Mouse (Mus musculus) layer of hippocampus, postnatal 25 days (tissue): ENCODE results near the gene Olfr1359. TPM values are rescaled to one million over a fixed set of nuclear protein-coding genes. Genes with fewer than 3 reads are reported as not detected.

Source experiments
- DNase-seq, 2 experiments: peaks; one replicate each; pipeline ENCODE4 v3.0.0; 2022; ENCODE audit warnings: mixed read lengths in 2 of 2, low spot score in 1 of 2; ENCODE audit errors: extremely low spot score in 1 of 2
- total RNA-seq, 2 experiments: library from RNA; stranded (reverse); gene quantifications; 2 replicates each; pipeline ENCODE4 v1.2.3; 2021

Gene Olfr1359
- total RNA-seq, 2 experiments from 2014 or later = not detected

- no peak for DNase-seq
These were observed 25.3 kb downstream of the Olfr1359 start for GRCm38 (mm10) chr13:21722993-21723836.

GRCm38 (mm10) chr13:21727948-21728572 is 30.1 kb downstream of the Olfr1359 start:
- no peak for DNase-seq

DNA sequence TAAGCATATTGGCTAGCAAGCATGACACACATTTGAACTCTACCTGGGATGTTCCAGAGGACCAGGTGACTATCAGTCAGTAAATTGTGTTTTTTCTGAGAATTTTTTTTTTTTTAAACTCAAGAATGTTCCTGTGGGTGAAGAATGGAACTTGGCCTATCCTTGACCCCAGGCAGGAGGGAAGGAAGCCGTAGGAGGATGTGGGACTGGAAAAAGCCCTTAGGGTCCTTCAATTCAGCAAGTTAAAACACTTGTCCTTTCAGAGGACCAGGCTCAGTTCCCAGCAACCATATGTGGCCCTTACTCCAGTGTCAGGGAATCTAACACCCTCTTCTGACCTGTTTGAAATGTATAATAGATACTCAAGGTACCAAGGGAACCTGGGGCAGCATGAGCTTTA is 31.6 kb downstream of the Olfr1359 start:
- DNase-seq = no peak

DNA sequence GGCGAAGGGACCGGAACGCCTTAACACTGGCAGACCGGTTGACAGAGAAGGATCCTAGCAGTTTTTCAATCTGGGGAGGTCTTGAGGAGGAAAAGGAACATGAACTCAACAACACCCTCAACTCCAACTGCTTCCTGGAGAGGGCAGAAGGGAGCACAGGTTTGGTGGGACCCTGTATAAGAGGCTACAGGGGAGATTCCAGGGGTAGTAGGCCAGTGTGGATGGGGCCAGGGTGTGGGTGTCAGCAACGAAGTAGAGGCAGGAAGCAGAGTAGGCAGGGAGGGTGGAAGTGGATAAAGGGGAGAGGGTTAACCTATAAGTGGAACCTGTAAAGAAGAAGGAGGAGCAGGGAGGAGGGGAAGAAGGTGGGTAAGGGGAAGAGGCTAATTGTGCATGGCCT is 35.6 kb downstream of the Olfr1359 start:
- no peak for DNase-seq

DNA sequence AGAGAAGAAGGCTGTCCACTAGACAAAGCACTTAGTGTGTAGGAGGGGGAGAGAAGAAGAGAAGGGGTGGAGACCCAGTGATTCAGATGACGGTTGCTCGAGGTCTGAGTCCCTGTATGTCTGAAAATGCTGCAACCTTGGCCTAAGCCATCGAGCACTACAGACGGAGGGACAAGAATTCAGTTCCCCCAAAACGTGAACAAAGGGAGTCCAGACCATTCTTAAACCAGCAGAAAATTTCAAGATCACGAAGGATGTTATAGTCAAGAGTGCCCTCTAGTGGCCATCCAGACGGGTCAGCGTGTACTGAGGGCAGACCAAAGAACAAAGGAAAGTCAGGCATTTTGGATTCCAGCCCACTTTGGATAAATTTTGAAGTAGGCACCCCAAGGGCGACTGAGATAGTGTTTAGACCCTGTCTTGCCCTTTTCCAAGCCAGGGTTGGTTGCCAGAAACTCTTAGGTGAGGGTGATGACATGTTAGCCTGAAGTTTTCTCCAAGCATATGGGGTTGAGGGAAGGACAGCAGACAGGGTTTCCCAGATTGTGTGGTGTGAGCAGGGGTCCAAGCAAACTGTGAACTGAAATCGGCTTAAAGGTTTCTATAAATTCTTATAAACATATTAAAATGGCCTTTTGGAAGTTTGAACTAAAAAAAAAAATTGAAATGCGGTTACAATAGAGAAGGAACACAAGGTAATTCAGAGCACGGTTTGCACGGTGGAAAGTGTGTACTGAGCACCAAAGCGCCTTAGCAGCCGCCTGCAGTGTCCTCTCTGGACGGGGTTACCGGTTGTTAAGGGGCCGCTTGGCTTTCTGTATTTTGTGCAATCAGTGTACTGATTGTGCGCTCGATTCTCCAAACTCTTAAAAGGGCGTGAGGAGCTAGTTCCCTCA is 36.3 kb downstream of the Olfr1359 start:
- peak; percentile 26 to 65 for DNase-seq

DNA sequence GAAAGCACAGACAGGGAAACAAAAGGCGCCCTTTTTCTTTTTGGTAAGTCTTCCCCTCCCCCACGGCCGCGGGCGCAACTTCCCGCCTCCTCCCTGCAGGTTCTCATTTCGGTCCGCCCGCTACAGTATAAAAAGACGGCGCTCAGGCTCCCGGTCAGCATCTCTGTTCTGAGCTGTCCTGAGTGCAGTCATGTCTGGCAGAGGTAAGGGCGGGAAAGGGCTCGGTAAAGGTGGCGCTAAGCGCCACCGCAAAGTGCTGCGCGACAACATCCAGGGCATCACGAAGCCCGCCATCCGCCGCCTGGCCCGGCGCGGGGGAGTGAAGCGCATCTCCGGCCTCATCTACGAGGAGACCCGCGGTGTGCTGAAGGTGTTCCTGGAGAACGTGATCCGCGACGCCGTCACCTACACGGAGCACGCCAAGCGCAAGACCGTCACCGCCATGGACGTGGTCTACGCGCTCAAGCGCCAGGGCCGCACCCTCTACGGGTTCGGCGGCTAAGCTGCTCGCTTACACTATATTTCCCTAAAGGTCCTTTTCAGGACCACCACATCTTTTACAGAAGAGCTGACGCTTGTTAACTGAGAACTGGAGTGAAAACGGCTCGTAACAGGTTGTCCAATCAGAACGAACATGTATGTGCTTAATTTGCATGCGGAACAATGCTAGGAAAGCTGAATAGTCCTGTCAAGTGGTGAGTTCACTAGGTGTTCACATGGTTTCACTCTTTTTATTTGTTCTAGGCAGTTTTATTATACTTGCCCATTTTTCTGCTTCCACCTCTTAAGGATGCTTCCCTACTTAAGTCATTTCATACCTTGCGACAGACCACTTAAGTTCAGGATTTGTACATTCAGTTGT is 37.2 kb downstream of the Olfr1359 start, which contains the start of gene Hist1h4j:
Hist1h4j (plus strand) TSS at position 159 of the 862 bp plus-strand sequence.
- DNase-seq = peak; percentile 52 to 69

DNA sequence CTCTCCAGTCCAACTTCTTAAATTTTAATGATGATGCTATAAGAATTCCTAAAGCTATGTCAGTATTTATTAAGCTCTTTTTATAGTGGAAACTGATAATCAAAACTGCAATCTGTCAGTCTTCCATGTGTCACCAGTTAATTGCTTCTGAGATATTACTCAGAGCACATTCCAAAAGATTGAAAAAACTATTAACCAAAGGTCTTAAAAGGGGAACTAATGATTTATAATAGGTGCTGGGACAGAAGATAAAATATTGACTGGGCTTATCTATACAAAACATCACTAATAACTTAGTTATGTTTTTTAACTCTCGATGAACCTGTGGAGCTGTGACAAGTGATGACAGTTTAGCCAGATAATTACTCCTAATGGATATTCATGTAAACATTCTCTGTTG is 47.1 kb downstream of the Olfr1359 start:
- no peak for DNase-seq

- no peak for DNase-seq
These were observed 51.7 kb downstream of the Olfr1359 start for GRCm38 (mm10) chr13:21749387-21750158.

GRCm38 (mm10) chr13:21750159-21751017 is 52.5 kb downstream of the Olfr1359 start, which contains the start of gene Hist1h4k:
TSS of gene Hist1h4k (minus strand) at chr13:21750505.
- DNase-seq = peak; percentile 90 to 91

DNA sequence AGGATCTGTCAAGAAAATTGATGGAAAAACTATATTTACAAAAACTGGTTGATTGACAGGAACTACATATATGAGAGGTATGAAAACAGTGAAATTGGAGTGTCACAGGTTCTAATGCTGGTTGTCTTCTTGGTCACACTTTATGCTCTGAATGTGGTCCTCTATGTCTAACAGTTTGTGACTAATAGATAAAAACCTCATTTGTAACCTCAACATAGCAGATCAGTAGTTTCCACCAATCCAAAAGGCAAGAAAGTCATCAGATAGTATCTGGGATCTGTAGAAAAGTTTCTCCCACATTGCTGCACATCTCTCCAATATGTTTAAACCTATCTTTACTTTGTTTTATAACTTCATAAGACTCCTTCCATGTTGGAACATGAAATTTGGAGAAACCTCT is 53.5 kb downstream of the Olfr1359 start:
- no peak for DNase-seq

DNA sequence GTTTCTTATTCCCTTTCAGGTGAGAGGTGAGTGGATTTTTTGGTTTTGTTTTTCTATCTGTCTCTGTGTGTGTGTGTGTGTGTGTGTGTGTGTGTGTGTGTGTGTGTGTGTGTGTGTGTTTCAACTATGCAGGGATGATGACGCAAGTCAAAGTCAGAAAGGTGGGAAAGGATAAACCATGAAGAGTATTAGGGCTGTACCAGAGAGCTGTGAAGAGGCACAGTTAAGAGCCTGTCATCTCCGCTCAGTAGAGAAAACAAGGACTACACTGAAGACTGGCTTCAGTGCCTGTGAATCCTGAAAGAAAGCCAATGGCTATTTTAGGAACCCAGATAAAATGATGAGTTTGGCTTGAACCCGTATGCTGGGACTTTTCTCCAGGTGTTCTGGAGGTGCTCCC is 53.9 kb downstream of the Olfr1359 start:
- no peak for DNase-seq

- no peak for DNase-seq
These were observed 54.4 kb downstream of the Olfr1359 start for GRCm38 (mm10) chr13:21752356-21752755.

DNA sequence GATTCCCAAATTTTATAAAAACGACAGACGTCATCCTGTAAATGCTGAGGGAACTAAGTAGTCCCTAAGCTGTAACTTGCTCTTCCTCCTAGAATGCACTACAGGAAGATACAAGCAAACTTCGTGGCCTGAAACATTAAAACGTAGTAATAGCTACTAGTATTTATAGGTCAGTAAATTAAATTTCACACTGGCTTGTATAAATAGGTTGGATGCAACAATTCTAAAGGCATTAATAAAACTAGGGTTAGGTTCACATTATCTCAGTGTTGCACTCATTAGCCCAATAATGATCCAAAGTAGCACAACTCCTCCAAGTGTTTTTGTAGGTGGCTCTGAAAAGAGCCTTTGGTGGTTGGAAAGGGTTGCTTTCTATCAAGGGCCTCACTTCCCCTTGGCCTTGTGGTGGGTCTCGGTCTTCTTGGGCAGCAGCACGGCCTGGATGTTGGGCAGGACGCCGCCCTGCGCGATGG is 55.2 kb downstream of the Olfr1359 start:
- DNase-seq = no peak

- DNase-seq = peak; percentile 32 to 50
These were observed 55.8 kb downstream of the Olfr1359 start, which contains the start of the genes Hist1h2ak and Hist1h2bn for GRCm38 (mm10) chr13:21753524-21754285. TSS of gene Hist1h2ak (minus strand) at chr13:21753827. TSS of gene Hist1h2bn (plus strand) at chr13:21754123.

GRCm38 (mm10) chr13:21754294-21755001 is 56.5 kb downstream of the Olfr1359 start:
- peak in 1 of 2 experiments; percentile 47 for DNase-seq

GRCm38 (mm10) chr13:21755707-21756106 is 57.8 kb downstream of the Olfr1359 start:
- DNase-seq = no peak
